Mouse (Mus musculus) ES-E14 (cell line): ENCODE data around the gene Spred2. TPM values are rescaled to one million over a fixed set of nuclear protein-coding genes. Genes with fewer than 3 reads are reported as not detected.

Experiments
- DNase-seq: peaks from one replicate; pipeline ENCODE4 v3.0.0-alpha.2; 2013; ENCODE audit warnings: low read depth, low spot score
- H3K27ac ChIP-seq: 2 replicates; pipeline ENCODE4 v1.5.1; 2012; ENCODE audit warnings: low read depth, mild to moderate bottlenecking, low read length, moderate library complexity, mixed read lengths; ENCODE audit not compliant: poor library complexity, insufficient read depth, severe bottlenecking
- H3K36me3 ChIP-seq: 2 replicates; pipeline ENCODE4 v1.6.1; 2012; ENCODE audit warnings: mild to moderate bottlenecking, low read length, moderate library complexity, mixed read lengths; ENCODE audit not compliant: control insufficient read depth, poor library complexity, insufficient read depth, severe bottlenecking
- H3K4me1 ChIP-seq, 2 experiments: fragments of 150-350 bp in 1 of 2; sonication (generic) in 1 of 2; 2 replicates each; pipeline ENCODE4 v1.6.1; 2012; ENCODE audit warnings: low read length in 2 of 2, mild to moderate bottlenecking in 1 of 2, mixed read lengths in 1 of 2; ENCODE audit not compliant: control insufficient read depth in 2 of 2, insufficient read depth in 2 of 2, poor library complexity in 1 of 2
- H3K4me3 ChIP-seq, 2 experiments: fragments of 150-350 bp in 1 of 2; sonication (generic) in 1 of 2; 2 replicates each; pipeline ENCODE4 v1.5.1; 2012; ENCODE audit warnings: low read length in 2 of 2, low read depth in 1 of 2, mild to moderate bottlenecking in 1 of 2, mixed read lengths in 1 of 2; ENCODE audit not compliant: insufficient read depth in 1 of 2, poor library complexity in 1 of 2, severe bottlenecking in 1 of 2
- H3K9ac ChIP-seq: 2 replicates; pipeline ENCODE4 v1.6.1; 2012; ENCODE audit warnings: low read depth, mild to moderate bottlenecking, low read length, mixed read lengths; ENCODE audit not compliant: poor library complexity, insufficient read depth, severe bottlenecking
- H3K9me3 ChIP-seq: fragments of 150-350 bp; sonication (generic); 2 replicates; pipeline ENCODE4 v1.6.1; 2012; ENCODE audit warnings: low read depth, mild to moderate bottlenecking, low read length; ENCODE audit not compliant: control insufficient read depth, insufficient read depth
- CHD2 ChIP-seq: IDR thresholded peaks from 2 replicates; pipeline ENCODE4 v1.6.1; 2014; ENCODE audit warnings: mild to moderate bottlenecking, low read depth, low read length, inconsistent platforms
- HCFC1 ChIP-seq: IDR thresholded peaks from 2 replicates; pipeline ENCODE4 v1.6.1; 2012; ENCODE audit warnings: low read length, inconsistent platforms, borderline replicate concordance; ENCODE audit not compliant: insufficient read depth
- MAFK ChIP-seq: IDR thresholded peaks from 2 replicates; pipeline ENCODE4 v1.6.1; 2014; ENCODE audit warnings: mild to moderate bottlenecking, low read depth, low read length, inconsistent platforms; ENCODE audit not compliant: insufficient read depth
- ZC3H11A ChIP-seq: IDR thresholded peaks from 2 replicates; pipeline ENCODE4 v1.6.1; 2012; ENCODE audit warnings: low read depth, mild to moderate bottlenecking, inconsistent platforms, low read length, borderline replicate concordance
- ZNF384 ChIP-seq: IDR thresholded peaks from 2 replicates; pipeline ENCODE4 v1.6.1; 2012; ENCODE audit warnings: low read depth, low read length, inconsistent platforms
- in situ Hi-C, 2 experiments: fragments of 600-800 bp; cut with MboI; formaldehyde crosslinking; loops; one replicate each; pipeline ENCODE4 v1.15.1; 2025; ENCODE audit warnings: low sequenced_read_pairs in 2 of 2, inconsistent platforms in 1 of 2; ENCODE audit not compliant: unreplicated experiment in 2 of 2
- total RNA-seq: library from RNA; depleted of rRNA; stranded (reverse); fragments of 300-350 nt; gene quantifications from 2 replicates; pipeline ENCODE4 v1.2.3, GENCODE M21; 2012

Spred2 gene
- total RNA-seq, 1 experiment = 19.4 TPM

DNA sequence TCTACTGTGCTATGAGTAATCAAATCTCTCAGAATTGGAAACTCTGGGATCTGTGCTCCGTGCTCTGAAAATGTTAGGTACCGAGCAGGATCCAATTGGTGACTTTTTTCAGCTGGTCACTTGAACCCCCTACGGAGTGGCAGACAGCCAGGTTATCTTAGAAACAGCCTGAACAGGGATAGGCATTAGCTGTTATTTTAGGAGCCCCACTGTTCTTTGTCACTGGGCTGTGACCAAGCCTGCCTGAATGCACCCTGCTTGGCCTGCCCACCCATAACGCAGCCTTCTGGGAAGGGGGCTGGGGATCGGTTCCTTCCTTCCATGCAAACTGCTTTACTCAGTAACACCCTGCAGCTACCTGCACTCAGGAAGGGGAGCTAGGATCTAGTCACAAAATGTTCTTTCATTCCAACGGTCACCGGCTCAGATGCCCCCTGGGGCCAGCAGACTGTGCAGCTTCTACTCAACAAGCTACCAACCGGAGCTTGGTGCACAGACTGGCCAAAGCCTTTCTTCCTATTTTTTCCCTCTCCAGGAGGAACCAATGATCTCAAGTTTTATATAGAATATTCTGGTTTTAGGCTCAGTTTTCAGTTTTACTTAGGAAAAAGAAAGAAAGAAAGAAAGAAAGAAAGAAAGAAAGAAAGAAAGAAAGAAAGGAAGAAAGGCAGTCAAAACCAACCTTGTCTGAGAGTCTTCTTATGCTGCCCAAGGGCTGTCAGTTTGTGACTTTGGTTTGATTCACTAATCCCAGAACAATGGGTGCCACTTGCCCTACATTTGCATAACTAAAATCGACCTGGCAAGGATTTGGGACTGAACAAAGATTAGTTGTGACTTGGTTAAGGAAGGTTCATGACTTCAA lies 6.6 kb upstream of the Spred2 start:
- Histone ChIP-seq H3K9me3 (no peaks in the 10 kb centered on the region), H3K9ac (peak overlapping the region; percentile 27; the same call in 1 of the 2 replicates), H3K4me1 (peaks cover 16 to 17% of the 10 kb centered on the region in 2 experiments; a peak in 3 of 4 replicates), H3K27ac (peak overlapping the region; percentile 29; the same call in 1 of the 2 replicates), H3K4me3 (no peak overlapping the region), H3K36me3 (no peaks in the 10 kb centered on the region)
- no peak for DNase-seq
- in situ Hi-C loops = loop anchor here in 1 of 2 experiments (10.0 kb wide), 1 partner anchor 117 kb away; no protein-coding TSS in a partner anchor
- TF ChIP-seq HCFC1 = no peak
- TF ChIP-seq MAFK = no peak
- no peak for TF ChIP-seq CHD2
- no peak for TF ChIP-seq ZNF384
- no peak for TF ChIP-seq ZC3H11A

GRCm38 (mm10) chr11:19918246-19918540 lies 6.0 kb upstream of the Spred2 start:
- H3K27ac ChIP-seq = peak overlapping the region; percentile 98
- no peak overlapping the region for H3K4me3 ChIP-seq
- TF ChIP-seq ZC3H11A (no peak), HCFC1 (no peak), CHD2 (no peak), MAFK (no peak), ZNF384 (no peak)
- peaks cover 16 to 17% of the 10 kb centered on the region in 2 experiments; a peak in 3 of 4 replicates for H3K4me1 ChIP-seq
- H3K9ac ChIP-seq = peak overlapping the region; percentile 23; the same call in 1 of the 2 replicates
- H3K9me3 ChIP-seq = no peaks in the 10 kb centered on the region
- DNase-seq = no peak
- in situ Hi-C loops = loop anchor here in 1 of 2 experiments (10.0 kb wide), 1 partner anchor 117 kb away; no protein-coding TSS in a partner anchor
- H3K36me3 ChIP-seq = no peaks in the 10 kb centered on the region

GRCm38 (mm10) chr11:19919460-19919784 lies 4.8 kb upstream of the Spred2 start:
- peak; percentile 75 for DNase-seq
- peak overlapping the region; percentile 65 to 73 for H3K4me3 ChIP-seq
- peak overlapping the region; percentile 65 for H3K9ac ChIP-seq
- H3K27ac ChIP-seq = peak overlapping the region; percentile 98
- peaks cover 16 to 17% of the 10 kb centered on the region in 2 experiments; a peak in 3 of 4 replicates for H3K4me1 ChIP-seq
- no peak for TF ChIP-seq HCFC1
- TF ChIP-seq CHD2 = peak; percentile 64; the same call in 1 of the 2 replicates
- no peak for TF ChIP-seq ZC3H11A
- TF ChIP-seq MAFK = no peak
- TF ChIP-seq ZNF384 = no peak
- no peaks in the 10 kb centered on the region for H3K9me3 ChIP-seq
- in situ Hi-C loops = loop anchor here in 1 of 2 experiments (10.0 kb wide), 1 partner anchor 115 kb away; no protein-coding TSS in a partner anchor
- no peaks in the 10 kb centered on the region for H3K36me3 ChIP-seq

GRCm38 (mm10) chr11:19919785-19920671 lies 4.1 kb upstream of the Spred2 start:
- peak; percentile 53 for DNase-seq
- Histone ChIP-seq H3K9me3 (no peaks in the 10 kb centered on the region), H3K36me3 (no peaks in the 10 kb centered on the region), H3K4me3 (peak overlapping the region; percentile 65 to 73), H3K4me1 (peaks cover 16 to 17% of the 10 kb centered on the region in 2 experiments; a peak in 3 of 4 replicates), H3K27ac (peak overlapping the region; percentile 98), H3K9ac (peak overlapping the region; percentile 65)
- in situ Hi-C loops = loop anchor here in 1 of 2 experiments (10.0 kb wide), 1 partner anchor 115 kb away; no protein-coding TSS in a partner anchor
- TF ChIP-seq MAFK = 0 out of 2 replicates have a peak, but pooled peaks have one; percentile 19
- no peak; the same call in 1 of the 2 replicates for TF ChIP-seq CHD2
- TF ChIP-seq ZC3H11A = no peak; the same call in 1 of the 2 replicates
- TF ChIP-seq HCFC1 = 0 out of 2 replicates have a peak, but pooled peaks have one; percentile 45
